Mouse (Mus musculus): ENCODE measurements at regions not wholly inside any gene's neighbourhood (a gene's known extent, or its start where the extent isn't known, plus 50 kb on each side); places are given as distances from the start of the nearest gene placed in this dataset.

DNA sequence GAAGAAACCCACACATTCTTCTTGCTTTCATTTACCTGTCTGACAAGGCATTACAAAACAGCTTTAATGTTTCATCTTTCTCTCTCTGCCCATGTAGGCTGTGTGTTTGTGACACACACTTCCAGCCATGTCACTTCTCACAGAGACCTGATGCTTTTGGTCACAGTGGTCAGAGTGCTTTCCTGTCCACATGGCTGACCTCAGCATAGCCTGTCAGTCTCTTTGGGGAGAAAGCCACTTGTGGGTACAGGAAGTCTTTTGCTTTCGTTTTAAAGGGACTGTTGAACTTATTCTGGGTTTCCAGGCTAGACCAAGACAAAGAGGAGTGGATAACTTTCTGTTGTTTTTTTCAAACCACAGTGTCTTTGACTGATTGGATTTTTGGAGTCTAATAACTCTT lies 77.0 kb upstream of the Bet1 start:
- TF ChIP-seq CTCF (IDR thresholded peaks at IDR 0.05; ENCODE audit: low read depth) (no peak), EP300 (optimal IDR thresholded peaks at IDR 0.05) (no peak)
